In genomic region chr5:66988926-66989325, GRCm38 (mm10) we compare ENCODE assay signal across 10 mouse cellular contexts.
A peak's percentile ranks its signal among the peaks of the same experiment; 100 is the strongest.
DNase-seq lines count a peak whose midpoint lies in the region; ATAC-seq and TF ChIP-seq lines count a peak whose summit lies in the region.
"Had no signal": no experiment of that assay in that cellular context is flagged by ENCODE, and none has a peak within 500 bp of the region (broad histone marks: within the 10 kb centered on the region; RNA-seq: fewer than 3 reads in every experiment).

No protein-coding gene starts in this region.

- intact Hi-C loops in gastrocnemius, adult 2 months (cut with DNase I): no loop called here
- intact Hi-C loops in gastrocnemius, postnatal 14 days (cut with DNase I; ENCODE audit: low total_unique reads): no loop called here

- 49% methylated on average over 4 of the region's 4 CpGs for WGBS in midbrain, postnatal 0 days
- WGBS in midbrain, embryonic 15.5 days: 78% methylated on average over 4 of the region's 4 CpGs
- 67% methylated on average over 4 of the region's 4 CpGs for WGBS in neural tube, embryonic 15.5 days

- H3K36me3 ChIP-seq in midbrain, postnatal 0 days (ENCODE audit: insufficient read depth, low read length): no peaks in the 10 kb centered on the region
- no peaks in the 10 kb centered on the region for H3K36me3 ChIP-seq in midbrain, embryonic 15.5 days (replicated peaks)
- H3K36me3 ChIP-seq in neural tube, embryonic 15.5 days: no peaks in the 10 kb centered on the region

- H3K27ac ChIP-seq in gastrocnemius, adult 2 months: peak overlapping the region; percentile 20; the same call in 1 of the 2 replicates
- no peak overlapping the region for H3K27ac ChIP-seq in midbrain, postnatal 0 days (ENCODE audit: low read depth, low read length)
- H3K27ac ChIP-seq in midbrain, embryonic 15.5 days: no peak overlapping the region
- no peak overlapping the region for H3K27ac ChIP-seq in neural tube, embryonic 15.5 days (replicated peaks)
- H3K27ac ChIP-seq: lung, embryonic 15.5 days had no signal

- H3K9ac ChIP-seq in midbrain, postnatal 0 days (replicated peaks; ENCODE audit: low read length, poor library complexity, severe bottlenecking): no peak overlapping the region
- no peak overlapping the region for H3K9ac ChIP-seq in midbrain, embryonic 15.5 days
- H3K9ac ChIP-seq in neural tube, embryonic 15.5 days (replicated peaks): no peak overlapping the region
- H3K9ac ChIP-seq: lung, embryonic 15.5 days had no signal

- H3K4me1 ChIP-seq in midbrain, postnatal 0 days (ENCODE audit: insufficient read depth, low read length): no peaks in the 10 kb centered on the region
- H3K4me1 ChIP-seq in midbrain, embryonic 15.5 days: peaks cover 3% of the 10 kb centered on the region; the same call in 1 of the 2 replicates
- H3K4me1 ChIP-seq in neural tube, embryonic 15.5 days: peaks cover 14% of the 10 kb centered on the region
- H3K4me1 ChIP-seq: lung, embryonic 15.5 days had no signal

- no peak for ATAC-seq in midbrain, postnatal 0 days (ENCODE audit: low FRiP score)
- ATAC-seq in midbrain, embryonic 15.5 days (replicated peaks): no peak
- no peak for ATAC-seq in neural tube, embryonic 15.5 days (ENCODE audit: low FRiP score)
- ATAC-seq: intestine, embryonic 16.5 days had no signal

- DNase-seq in gastrocnemius, adult 2 months: no peak
- no peak for DNase-seq in gastrocnemius, postnatal 14 days
- DNase-seq in kidney, postnatal 14 days: peak; percentile 42
- DNase-seq in kidney, adult 18-20 months: no peak
- DNase-seq in midbrain, postnatal 0 days (ENCODE audit: low spot score): peak; percentile 69
- DNase-seq in Muller cell, postnatal 12 days (ENCODE audit: inconsistent ontology term): no peak

- TF ChIP-seq CTCF in gastrocnemius, adult 2 months (IDR thresholded peaks at IDR 0.05): peak; percentile 59
- TF ChIP-seq CTCF in midbrain, postnatal 0 days (IDR thresholded peaks at IDR 0.05): peak; percentile 75

- no peak overlapping the region for H3K4me3 ChIP-seq in gastrocnemius, adult 2 months
- no peak overlapping the region for H3K4me3 ChIP-seq in midbrain, postnatal 0 days (ENCODE audit: low read depth, low read length)
- H3K4me3 ChIP-seq in midbrain, embryonic 15.5 days: no peak overlapping the region
- H3K4me3 ChIP-seq in neural tube, embryonic 15.5 days (replicated peaks): no peak overlapping the region
- H3K4me3 ChIP-seq: lung, embryonic 15.5 days had no signal

- H3K9me3 ChIP-seq in midbrain, postnatal 0 days (ENCODE audit: low read length): no peaks in the 10 kb centered on the region
- H3K9me3 ChIP-seq in midbrain, embryonic 15.5 days: no peaks in the 10 kb centered on the region
- H3K9me3 ChIP-seq in neural tube, embryonic 15.5 days (replicated peaks): no peaks in the 10 kb centered on the region
- H3K9me3 ChIP-seq: lung, embryonic 15.5 days had no signal

- no peaks in the 10 kb centered on the region for H3K27me3 ChIP-seq in midbrain, postnatal 0 days (ENCODE audit: insufficient read depth, low read length)
- no peaks in the 10 kb centered on the region for H3K27me3 ChIP-seq in midbrain, embryonic 15.5 days (replicated peaks)
- H3K27me3 ChIP-seq in neural tube, embryonic 15.5 days (replicated peaks): no peaks in the 10 kb centered on the region
- H3K27me3 ChIP-seq: lung, embryonic 15.5 days had no signal

- H3K4me2 ChIP-seq in midbrain, postnatal 0 days (ENCODE audit: low read depth, low read length, poor library complexity, severe bottlenecking): no peak overlapping the region
- no peak overlapping the region for H3K4me2 ChIP-seq in midbrain, embryonic 15.5 days
- no peak overlapping the region for H3K4me2 ChIP-seq in neural tube, embryonic 15.5 days
- H3K4me2 ChIP-seq: lung, embryonic 15.5 days had no signal

Comparison
In these comparisons a context has a peak if more than half of its experiments do, and no peak if none do; other contexts are left out.
1. DNase-seq: peak in kidney, postnatal 14 days (single experiment) and midbrain, postnatal 0 days (single experiment); none in gastrocnemius, adult 2 months (single experiment), gastrocnemius, postnatal 14 days (single experiment), kidney, adult 18-20 months (single experiment) and Muller cell, postnatal 12 days (single experiment).